Mouse (Mus musculus): ENCODE results near the gene Gm21954.

Gm21954 gene

DNA sequence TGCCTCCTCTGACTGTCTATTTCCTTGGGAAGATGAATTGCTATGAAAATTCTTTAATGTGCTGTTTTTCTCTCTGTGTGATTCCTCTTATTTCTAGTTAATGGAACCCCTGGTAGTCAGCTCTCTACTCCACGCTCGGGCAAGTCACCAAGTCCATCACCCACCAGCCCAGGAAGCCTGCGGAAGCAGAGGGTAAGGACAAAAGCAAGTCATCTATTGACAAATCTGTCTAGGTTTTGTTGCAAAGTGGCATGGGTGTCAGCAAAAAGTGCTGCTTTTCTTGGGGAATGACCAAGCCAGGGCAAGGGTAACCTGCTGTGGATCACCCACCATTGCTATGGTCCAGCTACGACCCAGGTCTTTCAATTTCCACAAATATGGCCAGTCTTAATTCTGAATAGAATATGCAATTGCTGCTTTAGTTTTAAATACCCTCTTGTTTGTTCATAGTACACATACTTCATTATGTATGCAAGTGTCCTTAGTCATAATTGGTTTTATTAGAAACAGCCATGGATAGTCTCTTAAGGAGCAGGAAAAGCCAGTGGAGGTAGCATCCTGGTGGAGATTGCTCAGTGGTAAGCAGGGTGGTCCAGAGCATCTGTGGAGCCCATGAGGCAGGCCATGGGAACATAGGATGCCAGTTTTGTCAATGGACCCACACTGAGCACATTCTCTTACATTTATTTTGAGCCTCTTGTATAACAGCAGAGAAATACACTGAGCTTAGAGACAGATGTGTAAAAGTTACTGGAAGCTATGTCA is 8.9 kb downstream of the Gm21954 start:
- DNase-seq: no peak

DNA sequence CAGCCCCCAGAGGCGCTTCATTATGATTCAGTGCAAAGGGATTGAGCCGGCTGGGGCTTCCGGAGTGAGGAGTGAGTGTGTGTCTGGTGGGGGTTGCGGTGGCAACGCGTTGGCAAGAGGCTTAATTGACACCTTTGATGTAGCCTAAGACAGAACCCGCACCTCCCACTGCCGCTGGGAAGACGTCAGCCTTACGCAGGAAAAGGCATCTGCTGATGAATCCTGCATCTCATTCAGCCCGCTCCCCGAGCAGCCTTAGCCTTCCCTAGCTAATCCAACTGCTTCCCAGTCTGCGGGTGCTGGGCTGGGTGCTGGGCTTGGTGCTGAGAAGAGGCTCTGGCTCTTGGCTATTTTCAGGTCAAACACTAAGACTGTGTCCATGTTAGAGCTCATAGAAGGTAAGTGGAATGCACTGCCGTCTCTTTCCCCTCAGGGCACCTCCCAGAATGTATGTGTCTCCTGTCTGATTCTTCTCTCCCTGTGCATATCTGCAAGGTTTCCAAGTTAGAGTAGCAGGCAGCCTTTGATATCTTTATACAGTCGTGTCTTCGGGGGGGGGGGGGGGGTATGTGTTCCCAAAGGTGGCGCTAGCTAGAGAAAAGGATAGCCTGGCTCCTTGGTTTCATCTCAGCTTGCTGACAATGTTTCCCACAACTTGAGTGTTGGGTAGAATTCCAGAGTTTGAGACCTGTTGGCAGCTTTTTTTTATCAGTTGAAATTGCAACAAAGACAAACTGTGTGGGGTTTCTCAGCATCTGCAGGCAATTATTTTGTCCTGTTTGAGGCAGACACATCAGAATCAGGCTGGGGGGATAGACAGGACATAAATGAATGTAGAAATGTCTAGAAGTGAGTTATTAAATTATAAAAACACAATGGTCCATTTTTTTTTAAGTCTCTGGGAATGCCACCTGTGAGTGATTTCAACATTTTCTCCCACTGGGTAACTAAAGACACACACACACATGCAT is 10.0 kb downstream of the Gm21954 start:
- DNase-seq: peak; percentile 26

DNA sequence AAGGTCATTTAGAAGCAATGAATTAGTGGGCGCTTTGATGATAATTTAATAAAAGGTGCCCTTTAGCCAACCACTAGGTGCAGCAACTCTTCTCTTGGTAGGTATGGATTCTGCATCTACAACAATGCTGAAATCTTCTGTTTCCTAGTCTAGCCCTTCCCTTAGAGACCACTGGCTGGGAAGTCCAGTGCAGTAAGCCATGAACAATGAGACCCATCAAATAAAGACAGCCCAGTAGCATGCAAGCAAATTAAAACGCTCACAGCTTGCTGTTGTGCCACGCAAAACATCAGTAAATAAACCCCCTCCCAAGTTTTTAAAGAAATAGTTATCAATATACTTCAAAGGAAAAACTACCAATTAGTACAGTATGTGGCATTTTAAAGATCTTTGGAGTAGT is 10.9 kb downstream of the Gm21954 start:
- DNase-seq: no peak

- no peak for DNase-seq
Measured at GRCm38 (mm10) chr3:55452464-55452863, 19.5 kb downstream of the Gm21954 start.

GRCm38 (mm10) chr3:55451877-55452276 is 20.1 kb downstream of the Gm21954 start:
- no peak for DNase-seq

DNA sequence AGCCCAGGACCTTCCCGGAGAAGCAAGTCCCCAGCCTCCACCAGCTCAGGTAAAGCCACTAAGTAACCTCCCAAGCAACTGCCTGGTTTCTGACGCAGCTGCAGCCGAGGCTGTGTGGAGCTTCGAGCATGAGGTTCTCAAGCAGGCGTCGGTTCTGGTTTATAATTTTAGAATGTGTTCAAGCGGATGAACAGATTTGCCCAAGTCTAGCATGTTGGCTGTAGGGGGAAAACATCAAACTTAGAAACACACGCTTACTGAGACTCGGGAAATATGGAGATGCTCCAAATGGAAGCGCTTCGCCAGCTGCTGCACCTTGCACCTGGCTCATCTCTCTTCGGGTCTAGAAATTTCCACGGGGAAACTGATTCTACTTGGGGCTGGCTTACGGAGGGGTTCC is 21.0 kb downstream of the Gm21954 start:
- DNase-seq: no peak

GRCm38 (mm10) chr3:55449148-55449547 is 22.9 kb downstream of the Gm21954 start:
- no peak for DNase-seq

DNA sequence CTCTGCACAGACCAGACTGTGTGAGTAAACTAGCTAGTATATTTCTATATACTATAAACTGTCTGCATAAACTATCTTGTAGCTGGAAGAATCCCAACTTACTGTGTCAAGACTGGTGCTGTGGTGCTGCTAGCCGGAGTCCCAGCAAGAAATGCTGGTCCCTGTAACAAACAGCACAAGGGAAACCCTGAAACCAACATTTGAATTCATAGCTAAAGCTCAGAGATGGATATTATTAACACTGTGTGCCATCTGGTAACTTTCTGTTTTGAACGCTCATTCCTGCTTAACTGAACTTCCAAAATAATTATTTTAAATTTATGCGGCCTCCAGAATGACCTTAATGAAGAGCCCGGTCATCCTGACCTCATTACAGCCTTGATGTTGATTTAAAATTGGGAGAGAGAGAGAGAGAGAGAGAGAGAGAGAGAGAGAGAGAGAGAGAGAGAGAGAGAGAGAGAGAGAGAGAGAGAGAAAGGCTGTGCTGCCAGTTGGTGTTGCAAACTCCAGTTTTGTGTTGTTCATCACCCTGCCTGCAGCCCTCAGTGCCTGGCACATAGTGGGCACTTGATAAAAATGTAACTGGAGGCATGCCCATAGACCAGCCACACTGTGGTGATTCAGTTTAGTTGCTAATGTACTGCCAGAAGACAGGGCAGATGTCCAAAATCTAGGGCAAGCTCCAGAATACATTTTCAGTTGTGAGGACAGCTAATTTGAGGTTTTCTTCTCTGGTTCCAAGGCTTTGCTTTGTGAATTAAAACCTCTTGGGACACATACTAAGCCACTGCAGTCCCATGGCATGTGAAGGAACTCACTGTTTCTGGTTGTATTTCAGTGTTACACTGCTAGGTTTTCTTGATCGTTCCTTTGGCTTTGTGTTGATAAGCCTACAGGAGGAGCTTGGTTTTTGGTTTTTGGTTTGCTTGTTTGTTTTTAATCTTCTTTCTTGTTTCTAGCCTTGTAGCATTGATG is 24.2 kb downstream of the Gm21954 start:
- DNase-seq: no peak

- DNase-seq: no peak
Measured at GRCm38 (mm10) chr3:55446681-55447080, 25.3 kb downstream of the Gm21954 start.

- no peak for DNase-seq
Measured at GRCm38 (mm10) chr3:55443725-55444124, 28.3 kb downstream of the Gm21954 start.

DNA sequence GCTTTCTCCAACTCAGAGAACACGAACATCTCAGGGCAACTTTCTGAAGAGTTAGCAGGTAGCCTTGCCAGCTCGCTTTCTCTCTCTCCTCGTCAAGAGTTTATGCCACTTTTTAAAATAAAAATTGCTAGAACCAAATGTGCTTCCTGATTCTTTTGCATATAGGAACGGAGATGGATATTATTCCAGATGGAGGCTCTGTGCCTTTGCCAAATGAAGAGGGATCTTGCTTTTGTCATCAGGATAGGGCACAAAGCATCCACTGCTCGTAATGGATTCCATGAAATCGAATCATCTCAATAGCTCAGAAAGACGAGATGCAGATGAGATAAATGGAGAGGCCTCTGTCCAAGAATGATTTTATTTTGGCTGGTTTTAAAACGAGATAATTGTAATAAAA is 28.7 kb downstream of the Gm21954 start:
- no peak for DNase-seq

GRCm38 (mm10) chr3:55442012-55442645 is 29.9 kb downstream of the Gm21954 start:
- no peak for DNase-seq

DNA sequence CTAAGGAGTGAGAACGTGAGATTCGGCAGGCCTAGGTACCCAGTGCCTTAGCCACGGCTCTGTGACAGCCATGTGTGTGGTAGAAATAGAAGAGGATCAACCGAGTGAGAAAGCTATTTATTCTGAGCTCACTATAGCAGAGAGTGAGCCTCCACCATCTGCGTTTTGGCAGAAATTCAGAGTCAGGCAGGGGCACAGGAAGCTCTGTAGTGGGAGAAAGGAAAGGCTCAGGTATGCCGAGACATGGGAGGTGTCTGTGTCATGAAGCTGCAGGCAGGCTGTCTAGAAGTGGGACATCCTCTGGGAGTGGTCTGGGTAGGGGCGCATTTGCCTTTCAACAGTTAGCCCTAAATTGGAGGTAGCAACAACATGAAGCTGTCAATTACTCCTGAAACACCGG is 31.7 kb downstream of the Gm21954 start:
- no peak for DNase-seq

DNA sequence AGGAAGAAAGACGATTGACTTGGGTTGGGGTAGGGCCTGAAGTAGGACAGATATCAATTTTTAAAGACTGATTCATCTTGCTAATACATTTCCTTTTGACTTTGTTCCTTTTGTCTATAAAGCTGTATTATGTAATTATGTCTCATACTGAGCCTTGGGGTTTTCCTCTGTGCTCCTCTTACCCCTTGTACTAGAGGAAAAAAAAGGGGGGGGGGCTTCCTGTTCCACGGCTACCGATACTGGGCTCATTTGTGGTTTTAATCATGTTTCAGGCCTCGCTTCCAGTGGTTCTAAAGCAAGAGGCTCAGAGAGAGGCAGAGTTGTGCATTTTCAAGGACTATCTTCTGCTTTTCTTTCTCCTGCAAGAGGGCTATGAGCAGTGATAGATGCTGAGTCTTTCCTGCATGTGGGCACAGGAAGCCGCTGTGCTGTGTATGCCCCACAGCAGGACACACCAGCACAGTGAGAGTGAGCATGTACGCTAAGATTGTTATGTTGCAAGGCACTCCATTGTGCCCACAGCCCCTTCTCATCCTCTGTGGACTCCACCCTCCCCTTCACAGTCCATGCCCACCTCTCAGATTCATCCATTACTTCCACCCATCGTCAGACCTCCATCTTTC is 33.1 kb downstream of the Gm21954 start:
- no peak for DNase-seq

DNA sequence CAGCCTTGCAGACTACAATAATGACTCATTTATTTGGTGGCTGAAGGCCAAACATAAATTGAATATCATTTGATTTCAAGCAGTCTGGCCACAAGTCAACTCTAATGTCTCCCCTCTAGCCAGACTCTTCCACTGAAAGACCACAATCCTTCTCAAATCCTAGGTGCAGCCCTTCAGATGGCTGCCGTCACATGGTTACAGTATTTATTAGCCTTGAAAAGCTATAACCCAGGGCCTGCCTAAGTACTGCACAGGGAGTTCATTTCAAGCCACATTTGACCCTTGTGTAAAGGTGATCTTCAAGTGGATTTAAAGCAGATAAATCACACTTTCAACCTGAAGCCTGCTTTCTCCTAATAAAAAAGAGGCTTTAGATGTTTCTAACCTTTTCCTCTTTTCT is 37.7 kb downstream of the Gm21954 start:
- no peak for DNase-seq

GRCm38 (mm10) chr3:55431223-55431622 is 40.8 kb downstream of the Gm21954 start:
- no peak for DNase-seq

GRCm38 (mm10) chr3:55430022-55430549 is 41.9 kb downstream of the Gm21954 start:
- DNase-seq: no peak

- DNase-seq: no peak
Measured at GRCm38 (mm10) chr3:55423640-55424397, 48.2 kb downstream of the Gm21954 start.

DNA sequence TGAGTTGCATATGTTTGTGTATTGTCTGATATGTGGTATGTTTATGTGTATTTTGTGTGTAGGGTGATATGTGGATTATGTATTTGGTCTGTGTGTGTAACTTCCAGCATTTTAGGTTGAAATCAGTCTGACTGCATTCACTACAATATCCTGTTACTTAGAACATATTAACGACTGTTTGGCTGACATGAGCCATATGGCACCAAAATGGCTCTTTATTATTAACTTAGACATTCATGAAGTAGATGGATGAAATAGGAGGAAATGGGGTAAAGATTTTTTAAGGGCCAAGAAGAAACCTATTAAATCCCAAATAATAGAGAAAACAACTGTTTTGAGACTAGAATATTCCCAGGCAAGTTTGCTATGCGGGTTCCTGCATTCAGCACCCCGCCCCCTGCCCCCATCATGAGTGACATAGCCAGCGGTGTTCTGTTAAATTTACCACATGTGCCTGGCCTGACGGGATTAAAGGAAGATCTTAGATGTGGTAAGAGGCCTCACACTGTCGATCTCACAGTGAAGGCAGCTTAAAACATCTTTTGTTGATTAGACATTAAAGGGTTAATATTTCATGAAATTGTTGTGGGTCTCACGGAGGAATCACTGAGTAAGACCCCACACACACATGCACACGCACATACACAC is 51.5 kb downstream of the Gm21954 start:
- DNase-seq: no peak

GRCm38 (mm10) chr3:55419334-55419733 is 52.7 kb downstream of the Gm21954 start:
- no peak for DNase-seq

Measured in thymus, postnatal 4 days (tissue).